Mouse (Mus musculus): ENCODE data around the gene Gm2001. TPM values are rescaled to one million over a fixed set of nuclear protein-coding genes. Genes with fewer than 3 reads are reported as not detected.

Gene Gm2001
- polyA plus RNA-seq, 1 experiment from 2014 or later, result not detected

Other genes with a start within 250 kb of the Gm2001 start
- not detected in 2 replicates for gene Oog1, start 239.7 kb downstream of the Gm2001 start, polyA plus RNA-seq (2015; fragmentation: Nextera tagmentation; extraction: Ambion mirVana)
- gene Gm4027, start 223.5 kb downstream of the Gm2001 start, polyA plus RNA-seq (2015; fragmentation: Nextera tagmentation; extraction: Ambion mirVana), result not detected in 2 replicates
- not detected in 2 replicates for gene Gm16381, start 197.7 kb downstream of the Gm2001 start, polyA plus RNA-seq (2015; fragmentation: Nextera tagmentation; extraction: Ambion mirVana)
- gene Gm21319, start 66.6 kb downstream of the Gm2001 start, polyA plus RNA-seq (2015; fragmentation: Nextera tagmentation; extraction: Ambion mirVana), result not detected in 2 replicates
- not detected in 2 replicates for gene Gm21936, start 46.8 kb downstream of the Gm2001 start, polyA plus RNA-seq (2015; fragmentation: Nextera tagmentation; extraction: Ambion mirVana)
- not detected in 2 replicates for gene BB287469, start 25.8 kb downstream of the Gm2001 start, polyA plus RNA-seq (2015; fragmentation: Nextera tagmentation; extraction: Ambion mirVana)
- gene Gm2016, start 31.7 kb upstream of the Gm2001 start, polyA plus RNA-seq (2015; fragmentation: Nextera tagmentation; extraction: Ambion mirVana), result not detected in 2 replicates
- not detected in 2 replicates for gene Gm2022, start 53.0 kb upstream of the Gm2001 start, polyA plus RNA-seq (2015; fragmentation: Nextera tagmentation; extraction: Ambion mirVana)
- gene Gm2035, start 77.5 kb upstream of the Gm2001 start, polyA plus RNA-seq (2015; fragmentation: Nextera tagmentation; extraction: Ambion mirVana), result not detected in 2 replicates
- not detected in 2 replicates for gene Gm2042, start 111.7 kb upstream of the Gm2001 start, polyA plus RNA-seq (2015; fragmentation: Nextera tagmentation; extraction: Ambion mirVana)
- gene Gm2075, start 169.5 kb upstream of the Gm2001 start, polyA plus RNA-seq (2015; fragmentation: Nextera tagmentation; extraction: Ambion mirVana), result not detected in 2 replicates
- not detected in 2 replicates for gene Gm6803, start 176.4 kb upstream of the Gm2001 start, polyA plus RNA-seq (2015; fragmentation: Nextera tagmentation; extraction: Ambion mirVana)
- gene Gm2056, start 184.7 kb upstream of the Gm2001 start, polyA plus RNA-seq (2015; fragmentation: Nextera tagmentation; extraction: Ambion mirVana), result not detected in 2 replicates
- not detected in 2 replicates for gene Gm16368, start 241.4 kb upstream of the Gm2001 start, polyA plus RNA-seq (2015; fragmentation: Nextera tagmentation; extraction: Ambion mirVana)